Mouse (Mus musculus) neural tube, embryonic 13.5 days (tissue): ENCODE results near the gene Ostm1. TPM values are rescaled to one million over a fixed set of nuclear protein-coding genes. Genes with fewer than 3 reads are reported as not detected.

Experiments
- ATAC-seq: fragments of 200-750 bp; cut with Nextera tagmentation; 2 replicates; pipeline ENCODE4 v1.8.0; 2017; ENCODE audit warnings: low read depth, mild to moderate bottlenecking, moderate TSS enrichment, moderate library complexity
- H3K27ac ChIP-seq: fragments of 300-500 bp; sonication (generic); replicated peaks from 2 replicates; pipeline ENCODE4 v1.5.1; 2015; ENCODE audit warnings: moderate library complexity, mild to moderate bottlenecking, inconsistent platforms
- H3K27me3 ChIP-seq: fragments of 300-500 bp; sonication (generic); 2 replicates; pipeline ENCODE4 v1.6.1; 2015; ENCODE audit warnings: mild to moderate bottlenecking, inconsistent platforms
- H3K36me3 ChIP-seq: fragments of 300-500 bp; sonication (generic); 2 replicates; pipeline ENCODE4 v1.6.1; 2015; ENCODE audit warnings: mild to moderate bottlenecking, inconsistent platforms
- H3K4me1 ChIP-seq: fragments of 300-500 bp; sonication (generic); replicated peaks from 2 replicates; pipeline ENCODE4 v1.6.1; 2015; ENCODE audit warnings: inconsistent platforms
- H3K4me2 ChIP-seq: fragments of 300-500 bp; sonication (generic); 2 replicates; pipeline ENCODE4 v1.6.1; 2015; ENCODE audit warnings: inconsistent platforms, mild to moderate bottlenecking, moderate library complexity
- H3K4me3 ChIP-seq: fragments of 300-500 bp; sonication (generic); 2 replicates; pipeline ENCODE4 v1.5.1; 2015; ENCODE audit warnings: mild to moderate bottlenecking, inconsistent platforms
- H3K9ac ChIP-seq: fragments of 300-500 bp; sonication (generic); 2 replicates; pipeline ENCODE4 v1.6.1; 2015; ENCODE audit warnings: moderate library complexity, mild to moderate bottlenecking, inconsistent platforms
- H3K9me3 ChIP-seq: fragments of 300-500 bp; sonication (generic); 2 replicates; pipeline ENCODE4 v1.6.1; 2016; ENCODE audit warnings: inconsistent platforms
- WGBS: fragments of 180-500 bp; shearing (Covaris S2); methylation state at CpG from one replicate; pipeline ENCODE4 v1.1.7; 2015; 5-methylcytosine and 5-hydroxymethylcytosine counted together
- polyA plus RNA-seq: library from polyadenylated mRNA; unstranded; fragments of >200 nt; fragmentation: Nextera tagmentation; extraction: Ambion mirVana; gene quantifications from 2 replicates; pipeline ENCODE4 v1.2.1, GENCODE M21; 2015

Ostm1 gene
- polyA plus RNA-seq, 1 experiment from 2014 or later: 29.0 TPM

GRCm38 (mm10) chr10:42678331-42678730 lies 94.7 kb downstream of the Ostm1 start:
- H3K4me3 ChIP-seq: peak overlapping the region; percentile 97
- H3K27me3 ChIP-seq: no peaks in the 10 kb centered on the region; the same call in 1 of the 2 replicates
- H3K36me3 ChIP-seq: no peaks in the 10 kb centered on the region
- ATAC-seq: 0 out of 2 replicates have a peak, but pooled peaks have one; percentile 3
- peak overlapping the region; percentile 89 for H3K9ac ChIP-seq
- peak overlapping the region; percentile 76 for H3K4me2 ChIP-seq
- peaks cover 21% of the 10 kb centered on the region for H3K4me1 ChIP-seq
- WGBS: 43% methylated on average over 6 of the region's 6 CpGs
- 0 out of 2 replicates have a peak, but pooled peaks cover 3% of the 10 kb centered on the region for H3K9me3 ChIP-seq
- H3K27ac ChIP-seq: no peak overlapping the region; the same call in 1 of the 2 replicates

- Histone ChIP-seq H3K9me3 (no peaks in the 10 kb centered on the region), H3K27me3 (no peaks in the 10 kb centered on the region; the same call in 1 of the 2 replicates), H3K27ac (peak overlapping the region; percentile 83), H3K9ac (peak overlapping the region; percentile 89), H3K36me3 (peaks cover 3% of the 10 kb centered on the region), H3K4me1 (peaks cover 21% of the 10 kb centered on the region), H3K4me3 (peak overlapping the region; percentile 97), H3K4me2 (peak overlapping the region; percentile 76)
- under 1% methylated on average over 56 of the region's 56 CpGs for whole genome bisulfite sequencing
- peak; percentile 99 for ATAC-seq
These were observed 95.2 kb downstream of the Ostm1 start for GRCm38 (mm10) chr10:42678755-42679364.

- Histone ChIP-seq H3K4me1 (peaks cover 21% of the 10 kb centered on the region), H3K4me3 (peak overlapping the region; percentile 97), H3K27ac (no peak overlapping the region), H3K9ac (peak overlapping the region; percentile 89), H3K9me3 (no peaks in the 10 kb centered on the region), H3K4me2 (peak overlapping the region; percentile 76), H3K27me3 (no peaks in the 10 kb centered on the region; the same call in 1 of the 2 replicates), H3K36me3 (peaks cover 10% of the 10 kb centered on the region)
- 12% methylated on average over 10 of the region's 10 CpGs for WGBS
- ATAC-seq: no peak
These were observed 96.0 kb downstream of the Ostm1 start for GRCm38 (mm10) chr10:42679586-42679985.

GRCm38 (mm10) chr10:42680582-42681001 lies 97.0 kb downstream of the Ostm1 start:
- H3K4me2 ChIP-seq: peak overlapping the region; percentile 76
- H3K36me3 ChIP-seq: peaks cover 11% of the 10 kb centered on the region
- H3K9ac ChIP-seq: no peak overlapping the region
- no peaks in the 10 kb centered on the region for H3K9me3 ChIP-seq
- H3K4me3 ChIP-seq: 0 out of 2 replicates have a peak overlapping the region, but pooled peaks have one; percentile 2
- no peak for ATAC-seq
- WGBS: 10% methylated on average over 6 of the region's 6 CpGs
- H3K27me3 ChIP-seq: no peaks in the 10 kb centered on the region; the same call in 1 of the 2 replicates
- no peak overlapping the region for H3K27ac ChIP-seq
- peaks cover 21% of the 10 kb centered on the region for H3K4me1 ChIP-seq

GRCm38 (mm10) chr10:42682421-42682820 lies 98.8 kb downstream of the Ostm1 start:
- Histone ChIP-seq H3K9me3 (no peaks in the 10 kb centered on the region), H3K4me2 (no peak overlapping the region), H3K9ac (no peak overlapping the region), H3K27me3 (no peaks in the 10 kb centered on the region), H3K36me3 (peaks cover 11% of the 10 kb centered on the region), H3K4me3 (no peak overlapping the region), H3K4me1 (peaks cover 21% of the 10 kb centered on the region), H3K27ac (no peak overlapping the region)
- ATAC-seq: no peak
- 89% methylated on average over 8 of the region's 8 CpGs for WGBS

GRCm38 (mm10) chr10:42687873-42688272 lies 104.3 kb downstream of the Ostm1 start:
- 85% methylated on average over 5 of the region's 5 CpGs for WGBS
- no peaks in the 10 kb centered on the region for H3K9me3 ChIP-seq
- no peak overlapping the region for H3K4me3 ChIP-seq
- H3K27ac ChIP-seq: no peak overlapping the region
- H3K9ac ChIP-seq: no peak overlapping the region
- no peak for ATAC-seq
- H3K4me1 ChIP-seq: peaks cover 8% of the 10 kb centered on the region
- no peak overlapping the region for H3K4me2 ChIP-seq
- peaks cover 11% of the 10 kb centered on the region for H3K36me3 ChIP-seq
- no peaks in the 10 kb centered on the region for H3K27me3 ChIP-seq

GRCm38 (mm10) chr10:42689694-42690093 lies 106.1 kb downstream of the Ostm1 start:
- Histone ChIP-seq H3K4me3 (no peak overlapping the region), H3K27me3 (no peaks in the 10 kb centered on the region), H3K27ac (no peak overlapping the region), H3K36me3 (0 out of 2 replicates have a peak, but pooled peaks cover 4% of the 10 kb centered on the region), H3K4me2 (no peak overlapping the region), H3K9me3 (no peaks in the 10 kb centered on the region), H3K4me1 (peaks cover 8% of the 10 kb centered on the region), H3K9ac (no peak overlapping the region)
- 52% methylated on average over 1 of the region's 1 CpGs for WGBS
- ATAC-seq: no peak

- Histone ChIP-seq H3K4me2 (peak overlapping the region; percentile 42), H3K36me3 (0 out of 2 replicates have a peak, but pooled peaks cover 4% of the 10 kb centered on the region), H3K4me1 (peaks cover 8% of the 10 kb centered on the region), H3K9me3 (no peaks in the 10 kb centered on the region), H3K4me3 (0 out of 2 replicates have a peak overlapping the region, but pooled peaks have one; percentile 2), H3K27me3 (no peaks in the 10 kb centered on the region), H3K9ac (peak overlapping the region; percentile 48; the same call in 1 of the 2 replicates), H3K27ac (peak overlapping the region; percentile 66)
- peak; percentile 70 for ATAC-seq
- WGBS: 35% methylated on average over 17 of the region's 17 CpGs
These were observed 106.8 kb downstream of the Ostm1 start for GRCm38 (mm10) chr10:42690233-42691028.

- Histone ChIP-seq H3K27me3 (no peaks in the 10 kb centered on the region), H3K9ac (peak overlapping the region; percentile 48; the same call in 1 of the 2 replicates), H3K9me3 (no peaks in the 10 kb centered on the region), H3K36me3 (0 out of 2 replicates have a peak, but pooled peaks cover 4% of the 10 kb centered on the region), H3K4me1 (peaks cover 8% of the 10 kb centered on the region), H3K27ac (no peak overlapping the region), H3K4me2 (peak overlapping the region; percentile 42), H3K4me3 (no peak overlapping the region)
- peak; percentile 42; the same call in 1 of the 2 replicates for ATAC-seq
- 55% methylated on average over 2 of the region's 2 CpGs for WGBS
These were observed 107.4 kb downstream of the Ostm1 start for GRCm38 (mm10) chr10:42691051-42691450.

GRCm38 (mm10) chr10:42692095-42692494 lies 108.5 kb downstream of the Ostm1 start:
- Histone ChIP-seq H3K4me2 (no peak overlapping the region), H3K4me3 (no peak overlapping the region), H3K36me3 (0 out of 2 replicates have a peak, but pooled peaks cover 4% of the 10 kb centered on the region), H3K4me1 (peaks cover 8% of the 10 kb centered on the region), H3K9ac (no peak overlapping the region), H3K9me3 (no peaks in the 10 kb centered on the region), H3K27me3 (no peaks in the 10 kb centered on the region), H3K27ac (no peak overlapping the region)
- no peak for ATAC-seq
- WGBS: 90% methylated on average over 2 of the region's 2 CpGs

- ATAC-seq: no peak
These were observed 109.2 kb downstream of the Ostm1 start for GRCm38 (mm10) chr10:42692794-42693193.

GRCm38 (mm10) chr10:42693482-42693881 lies 109.9 kb downstream of the Ostm1 start:
- H3K4me1 ChIP-seq: peaks cover 8% of the 10 kb centered on the region
- no peak overlapping the region for H3K4me2 ChIP-seq
- 0 out of 2 replicates have a peak, but pooled peaks cover 10% of the 10 kb centered on the region for H3K36me3 ChIP-seq
- WGBS: 69% methylated on average over 2 of the region's 2 CpGs
- H3K4me3 ChIP-seq: no peak overlapping the region
- no peak overlapping the region for H3K9ac ChIP-seq
- ATAC-seq: no peak
- no peaks in the 10 kb centered on the region for H3K27me3 ChIP-seq
- no peak overlapping the region for H3K27ac ChIP-seq
- no peaks in the 10 kb centered on the region for H3K9me3 ChIP-seq

More at GRCm38 (mm10) chr10:42692794-42693193, 109.2 kb downstream of the Ostm1 start:
- no peak overlapping the region for H3K4me2 ChIP-seq
- peaks cover 8% of the 10 kb centered on the region for H3K4me1 ChIP-seq
- H3K27ac ChIP-seq: no peak overlapping the region
- H3K4me3 ChIP-seq: no peak overlapping the region
- H3K9me3 ChIP-seq: no peaks in the 10 kb centered on the region
- H3K27me3 ChIP-seq: no peaks in the 10 kb centered on the region
- H3K9ac ChIP-seq: no peak overlapping the region
- 0 out of 2 replicates have a peak, but pooled peaks cover 4% of the 10 kb centered on the region for H3K36me3 ChIP-seq
